Mouse (Mus musculus) embryo, embryonic 11 days (tissue): ENCODE measurements around the gene Slc25a28.

ENCODE experiments used
- DNase-seq: peaks from one replicate; pipeline ENCODE4 v3.0.0-alpha.2; 2015

The Slc25a28 gene

DNA sequence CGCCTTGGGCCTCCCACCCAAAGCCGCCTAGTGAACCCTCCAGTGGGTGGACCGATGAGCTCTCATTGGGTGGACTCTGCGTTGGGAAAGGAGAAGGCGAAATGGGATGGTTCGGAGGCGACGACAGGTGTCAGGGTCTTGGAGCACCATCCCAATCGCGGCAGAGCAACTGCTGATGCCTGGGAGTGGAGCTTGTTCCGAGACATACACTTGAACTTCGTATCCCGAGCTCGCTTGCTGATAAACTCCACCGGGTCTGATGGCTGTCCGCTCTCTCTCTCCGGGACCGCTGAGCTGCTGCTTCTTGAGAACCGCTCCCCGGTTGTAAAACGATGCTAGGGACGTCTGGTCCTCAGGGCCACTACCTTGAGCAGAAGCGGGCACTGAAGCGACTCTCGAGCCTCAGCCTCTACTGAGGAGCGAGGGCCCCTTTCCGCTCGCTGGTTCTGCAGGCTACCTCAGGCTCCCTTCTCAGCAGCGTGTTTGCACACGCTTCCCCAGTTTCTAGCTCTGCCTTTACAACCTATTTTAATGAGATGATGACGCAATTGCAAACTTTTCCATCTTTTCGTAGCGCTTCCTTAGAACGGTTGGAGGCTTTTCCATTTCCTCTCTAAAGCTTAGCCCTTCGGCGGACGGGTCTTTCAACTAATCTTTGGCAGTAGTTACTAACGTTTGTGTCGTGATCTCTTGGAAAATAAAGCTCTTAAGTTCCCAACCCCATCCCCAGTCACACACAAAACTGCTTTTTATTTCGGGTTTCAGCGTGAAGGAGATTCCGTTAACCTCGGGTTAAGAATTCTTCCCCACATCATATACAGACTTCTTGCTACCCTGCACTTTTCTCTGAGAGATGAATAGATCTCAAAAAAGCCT lies 1.1 kb upstream of the Slc25a28 start:
- DNase-seq: peak; percentile 68

DNA sequence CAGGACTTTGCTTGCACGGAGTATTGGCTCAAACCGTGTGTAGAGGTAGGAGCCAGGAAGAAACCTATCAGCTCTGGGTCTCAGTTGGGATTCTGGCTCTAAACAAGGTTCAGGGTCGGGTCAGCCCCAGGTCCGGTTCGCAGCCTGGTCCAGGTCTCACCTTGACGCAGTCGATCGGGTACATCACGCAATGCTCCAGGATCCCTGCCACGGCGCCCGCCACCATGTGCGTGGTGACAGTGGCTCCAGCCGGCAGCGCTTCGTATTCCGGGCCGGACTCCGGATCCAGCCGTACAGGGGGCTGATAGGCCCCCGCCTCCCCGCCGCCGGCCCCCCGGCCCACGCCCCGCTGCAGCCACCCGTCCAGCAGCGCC lies 378 bp downstream of the Slc25a28 start:
- DNase-seq: no peak

DNA sequence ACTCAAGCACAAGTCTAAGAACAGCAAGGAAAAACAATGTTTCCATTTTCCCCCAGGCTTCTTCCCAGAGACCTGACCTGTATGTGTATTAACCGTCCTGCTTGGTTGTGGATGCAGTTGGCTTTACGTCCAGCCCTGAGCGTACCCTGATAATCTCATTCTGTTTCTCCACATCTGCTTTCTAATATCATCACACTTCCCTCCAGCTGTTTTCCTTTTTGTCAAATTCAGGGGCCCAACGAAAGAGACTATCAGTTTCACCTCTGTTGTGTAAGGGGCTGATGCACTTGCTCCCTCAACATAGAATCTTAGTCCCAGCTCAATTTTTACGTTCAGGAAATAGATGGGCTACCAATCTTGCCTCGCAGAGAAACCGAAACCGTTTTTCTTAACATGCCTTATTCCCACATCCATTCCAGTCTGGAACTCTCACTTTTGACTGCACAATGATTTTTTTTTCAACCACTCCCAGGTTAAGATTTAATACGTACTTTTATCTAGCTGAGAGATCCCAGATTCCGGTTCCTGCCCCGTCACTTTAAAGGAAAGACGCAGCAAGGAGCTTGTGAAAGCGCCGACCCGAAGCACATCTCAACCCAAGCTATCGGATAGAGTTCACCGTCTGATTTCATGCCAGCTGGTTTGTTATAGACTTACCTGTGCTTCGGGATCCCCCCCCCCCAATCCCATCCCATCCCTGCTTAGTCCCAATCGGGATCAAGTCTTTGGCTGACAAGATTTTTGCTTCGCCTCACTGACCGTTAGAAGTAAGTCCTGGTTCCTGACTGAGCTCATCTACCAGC lies 967 bp downstream of the Slc25a28 start:
- no peak for DNase-seq

DNA sequence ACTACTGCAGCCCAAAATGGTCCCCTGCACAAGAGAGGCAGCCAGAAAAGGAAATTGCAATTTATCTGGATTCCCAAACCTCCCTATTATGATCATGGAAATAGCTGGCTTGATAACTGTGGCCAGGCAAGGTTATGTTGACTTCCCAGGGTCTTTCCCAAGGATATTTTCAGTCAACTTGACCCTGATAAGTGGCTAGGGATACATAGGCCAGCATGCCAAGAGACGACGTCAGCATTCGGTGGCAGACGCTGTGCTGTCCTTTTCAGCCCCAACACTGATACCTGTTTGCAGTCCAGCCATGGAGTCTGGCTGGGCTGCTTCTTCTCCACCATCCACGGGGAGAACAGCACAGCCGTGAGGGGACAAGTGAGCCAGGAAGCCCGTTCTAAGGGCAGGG lies 3.6 kb downstream of the Slc25a28 start:
- DNase-seq: no peak

DNA sequence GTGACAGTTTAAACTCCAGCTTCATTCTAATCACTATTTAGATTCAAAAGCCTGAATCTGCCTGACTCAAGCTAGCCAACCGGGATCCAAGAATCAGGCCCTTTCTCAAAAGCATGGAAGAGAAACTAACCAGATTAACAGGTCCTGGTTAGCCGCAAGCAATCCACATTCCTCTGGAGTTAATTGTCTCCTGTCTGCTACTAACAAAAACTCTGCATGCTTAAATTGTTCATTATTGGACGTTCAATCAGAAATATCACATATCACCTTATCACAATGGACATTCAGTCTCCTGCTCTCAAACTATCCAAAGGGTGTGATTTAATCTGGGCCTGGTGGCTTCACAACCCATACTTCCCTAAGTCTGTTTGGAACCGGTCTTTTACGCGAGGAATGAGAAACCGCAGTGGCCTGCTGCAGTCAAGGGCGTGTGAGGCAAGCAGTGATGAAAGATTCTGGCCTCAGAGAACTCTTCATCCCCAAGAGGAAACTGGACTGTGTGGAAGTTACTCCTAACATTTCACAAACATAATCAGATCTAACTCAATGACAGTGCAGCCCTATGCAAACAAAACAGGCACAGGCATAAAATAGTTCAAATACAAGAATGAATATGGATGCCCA lies 5.4 kb downstream of the Slc25a28 start:
- no peak for DNase-seq

DNA sequence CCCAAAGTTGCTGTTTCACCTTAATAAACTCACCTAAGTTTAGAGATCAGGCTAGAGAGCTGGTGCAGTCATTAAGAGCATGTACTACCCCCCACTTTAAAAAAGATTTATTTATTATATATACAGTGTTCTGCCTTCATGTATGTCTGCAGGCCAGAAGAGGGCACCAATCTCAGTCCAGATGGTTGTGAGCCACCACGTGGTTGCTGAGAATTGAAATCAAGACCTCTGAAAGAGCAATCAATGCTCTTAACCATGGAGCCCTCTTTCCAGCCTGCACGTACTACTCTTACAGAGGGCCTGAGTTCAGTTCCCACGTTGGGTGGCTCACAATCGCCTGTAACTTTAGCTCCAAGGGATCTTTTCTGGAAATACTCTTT lies 7.3 kb downstream of the Slc25a28 start:
- DNase-seq: no peak

DNA sequence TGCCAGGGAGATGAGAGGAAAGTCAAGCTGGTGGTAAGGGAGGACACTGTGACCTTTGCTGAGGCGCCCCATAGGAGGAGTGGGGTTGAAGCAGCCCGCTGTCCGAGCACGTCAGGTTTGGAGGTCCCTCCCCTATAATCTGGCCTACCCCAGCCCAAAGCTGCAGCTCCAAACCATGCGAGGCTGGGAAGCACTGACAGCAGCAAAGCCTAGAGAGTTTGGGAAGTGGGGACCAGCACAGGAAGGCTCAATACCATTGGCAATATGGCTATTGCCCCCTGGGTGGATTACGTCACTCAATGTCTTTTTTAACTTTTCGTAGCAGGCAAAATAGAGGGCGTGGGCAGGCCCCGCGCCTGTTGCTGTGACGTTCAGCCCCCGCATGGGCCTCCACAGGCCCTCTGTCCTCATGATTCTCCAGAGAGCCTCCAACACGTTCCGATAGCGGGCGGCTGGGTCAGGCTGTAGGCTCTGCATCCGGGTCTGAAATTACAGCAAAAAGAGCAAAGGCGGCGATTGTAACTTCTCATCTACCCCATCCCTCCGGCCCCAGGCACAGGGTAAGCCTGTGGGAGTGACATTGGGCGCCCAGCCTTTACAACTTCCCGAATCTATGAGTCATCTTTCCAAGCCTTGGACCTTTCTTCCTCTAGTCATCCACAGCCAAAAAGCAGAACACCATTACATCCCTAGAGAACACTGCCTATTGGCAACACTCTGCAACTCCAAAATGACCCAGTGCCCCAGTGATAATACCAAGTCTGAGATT lies 7.8 kb downstream of the Slc25a28 start:
- no peak for DNase-seq

DNA sequence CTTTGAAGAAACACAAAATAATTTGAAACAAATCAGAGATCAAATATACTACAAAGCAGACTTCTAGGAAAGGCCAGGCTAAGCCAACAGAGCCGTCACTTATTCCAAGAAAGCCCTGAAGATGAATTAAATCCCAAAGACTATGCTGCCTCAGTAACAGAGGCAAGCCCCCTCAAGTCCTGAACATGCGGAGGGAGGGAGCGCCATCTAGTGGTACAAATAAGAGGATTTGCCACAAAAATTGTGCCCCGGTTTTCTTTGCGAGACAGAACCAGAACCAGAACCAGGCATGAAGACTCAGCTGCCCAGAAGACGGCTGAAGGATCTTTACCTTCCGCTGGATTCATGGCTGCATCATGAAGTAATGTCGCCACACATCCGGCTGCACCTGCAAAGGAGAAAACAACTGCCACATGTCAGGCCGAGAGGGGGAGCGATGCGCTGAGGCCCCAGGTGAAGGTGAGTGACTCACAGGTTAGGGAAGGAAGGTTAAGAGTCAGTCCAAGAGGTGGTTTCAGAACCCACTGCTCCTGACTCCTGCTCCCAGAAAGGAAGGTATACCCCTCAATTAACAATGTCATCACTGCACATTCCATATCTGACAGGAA lies 9.1 kb downstream of the Slc25a28 start:
- peak; percentile 67 for DNase-seq

DNA sequence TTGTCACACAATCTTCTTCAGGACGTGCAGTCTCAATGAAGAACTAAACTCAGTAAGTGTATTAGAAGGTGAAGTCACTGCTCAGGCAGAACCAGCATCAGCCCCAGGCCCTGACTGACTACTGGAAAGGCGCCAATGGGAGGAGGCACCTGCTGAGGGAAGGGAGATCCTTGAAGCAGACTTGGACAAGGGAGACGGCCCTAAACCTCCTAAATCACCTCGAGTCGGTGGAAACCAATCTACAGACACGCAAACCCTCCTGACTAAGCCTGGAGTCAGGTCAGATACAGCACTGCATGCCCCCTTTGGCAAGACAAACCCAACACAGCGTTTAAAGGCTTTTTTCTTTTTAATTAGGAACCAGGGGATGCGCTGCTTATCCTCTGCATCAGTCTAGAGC lies 11.2 kb downstream of the Slc25a28 start:
- DNase-seq: no peak

DNA sequence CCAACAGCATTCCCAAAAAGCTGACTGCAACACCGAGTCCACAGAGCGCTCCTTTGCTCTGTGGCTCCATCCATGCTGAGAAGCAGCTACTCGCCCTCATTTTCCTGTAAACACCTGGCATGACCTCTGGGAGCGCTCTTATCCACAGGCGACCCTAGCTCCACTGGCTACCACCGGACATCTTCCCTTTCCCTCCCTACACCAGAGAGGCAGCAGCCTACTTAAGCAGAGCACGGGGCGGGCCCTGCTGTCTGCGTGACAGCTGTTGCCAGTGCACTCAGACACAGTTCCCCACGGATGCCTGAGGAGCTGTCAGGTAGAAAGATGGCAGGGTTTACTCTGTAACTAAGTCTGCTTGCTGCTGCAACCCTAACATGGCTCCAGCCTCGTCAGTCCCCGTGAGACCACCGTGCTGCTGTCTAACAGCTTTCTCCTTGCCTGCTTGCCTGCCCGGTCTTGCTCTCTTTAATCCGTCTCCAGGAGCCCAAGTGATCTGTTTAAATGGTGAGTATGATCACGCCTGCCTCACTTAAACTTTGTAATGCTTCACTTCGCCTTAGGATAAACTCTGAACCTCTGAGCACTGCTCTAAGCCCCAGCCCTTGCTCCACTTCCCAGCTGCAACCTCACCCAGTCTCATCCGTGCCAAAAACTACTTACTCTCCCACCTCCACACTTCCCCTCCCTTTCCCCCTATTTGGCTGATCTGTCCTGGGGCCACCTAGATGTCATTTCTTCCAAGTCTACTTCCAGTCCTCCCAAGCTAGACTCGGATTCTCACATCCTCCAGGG lies 12.3 kb downstream of the Slc25a28 start:
- peak; percentile 72 for DNase-seq

DNA sequence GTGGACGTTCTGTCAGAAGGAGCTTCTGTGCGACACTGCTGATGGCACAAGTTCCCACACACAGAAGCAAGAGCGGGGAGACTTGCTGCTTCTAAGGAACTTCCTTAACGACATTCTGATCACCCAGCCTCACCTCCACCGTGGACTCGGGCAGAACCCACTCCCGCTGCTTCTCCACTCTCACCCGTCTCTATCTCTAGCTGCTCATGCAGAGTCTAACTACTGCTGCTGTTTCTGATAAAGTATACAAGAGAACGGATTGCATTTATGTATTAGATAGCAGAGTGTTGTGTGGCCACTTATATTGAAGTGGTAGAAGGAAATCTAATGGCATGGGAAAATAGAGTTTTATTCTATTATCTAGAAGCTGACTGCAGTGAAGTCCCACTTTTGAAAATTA lies 13.9 kb downstream of the Slc25a28 start:
- no peak for DNase-seq

DNA sequence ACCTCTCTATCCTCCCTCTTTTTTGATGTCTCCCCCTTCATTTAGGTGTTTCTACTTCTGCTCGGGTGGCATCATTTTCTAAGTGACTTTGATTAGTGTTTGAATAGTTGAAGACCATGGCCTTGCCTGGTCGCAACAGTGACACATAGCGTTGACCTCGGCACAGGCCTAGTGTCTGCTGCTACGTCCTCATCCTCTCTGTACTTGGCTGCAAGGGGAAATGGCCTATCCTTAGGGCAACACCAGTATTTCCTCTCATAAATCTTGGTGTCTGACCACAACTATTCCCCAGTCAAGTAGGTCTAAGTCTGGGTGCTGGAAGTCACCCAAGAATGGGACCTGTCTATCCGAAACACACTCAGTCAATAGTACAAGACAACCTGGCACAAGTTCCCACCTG lies 15.0 kb downstream of the Slc25a28 start:
- no peak for DNase-seq

DNA sequence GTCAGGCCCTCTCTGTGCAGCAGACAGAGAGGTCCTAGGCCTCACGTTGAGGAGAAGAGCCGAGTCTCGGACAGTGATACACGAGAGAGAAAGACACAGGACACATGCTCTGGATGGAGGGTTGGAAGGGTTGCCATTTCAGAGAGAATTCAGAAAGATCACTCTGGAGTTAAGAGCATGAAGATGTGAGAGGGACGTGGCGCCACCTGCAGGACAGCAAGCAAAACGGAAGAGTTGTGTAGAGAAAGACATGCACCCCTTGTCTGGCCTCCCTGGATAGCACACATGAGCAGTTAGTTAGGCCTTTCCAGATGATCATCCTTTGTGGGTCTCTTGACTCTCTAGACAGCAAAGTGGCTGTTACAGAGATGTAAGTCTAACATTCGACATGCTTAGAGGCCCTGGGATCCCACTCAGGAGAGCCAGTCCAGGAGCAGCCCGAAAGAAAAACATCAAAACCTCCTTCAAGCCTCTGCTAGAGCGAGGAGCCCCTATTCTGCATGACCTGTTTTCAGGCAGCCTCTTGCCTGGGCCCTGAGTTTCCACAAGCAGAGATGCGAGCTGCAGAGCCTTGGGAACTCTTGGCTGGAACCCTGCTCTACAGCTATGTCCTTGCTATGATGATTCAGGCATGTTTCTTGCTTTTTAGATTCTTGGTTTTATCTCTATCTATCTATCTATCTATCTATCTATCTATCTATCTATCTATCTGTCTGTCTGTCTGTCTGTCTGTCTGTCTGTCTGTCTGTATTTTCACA lies 18.8 kb downstream of the Slc25a28 start:
- peak; percentile 79 for DNase-seq

DNA sequence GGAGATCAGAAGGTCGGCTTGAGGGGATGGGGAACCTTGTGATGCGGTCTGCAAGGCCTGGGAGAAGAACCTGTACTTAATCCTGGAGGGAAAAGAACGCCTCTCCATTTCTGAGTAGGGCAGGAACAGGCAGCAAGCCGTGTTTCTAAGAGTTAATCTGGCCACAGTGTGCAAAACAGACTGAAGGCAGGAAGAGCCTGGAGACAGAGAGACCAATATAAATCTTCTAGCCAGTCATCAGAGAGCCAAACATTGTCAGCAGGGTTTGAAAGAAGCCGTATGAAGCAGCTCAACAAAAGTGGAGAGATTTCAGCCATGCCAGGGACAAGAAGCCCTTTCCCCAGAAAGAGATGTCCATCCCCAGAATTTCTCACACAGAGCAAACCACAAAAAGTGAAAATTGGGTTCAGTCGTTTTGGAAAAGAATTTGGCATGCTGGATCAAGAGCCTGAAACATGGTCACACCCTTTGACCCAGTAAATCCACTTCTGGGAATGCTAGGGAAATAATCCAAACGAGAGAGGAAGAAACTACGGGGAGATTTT lies 23.4 kb downstream of the Slc25a28 start:
- no peak for DNase-seq

DNA sequence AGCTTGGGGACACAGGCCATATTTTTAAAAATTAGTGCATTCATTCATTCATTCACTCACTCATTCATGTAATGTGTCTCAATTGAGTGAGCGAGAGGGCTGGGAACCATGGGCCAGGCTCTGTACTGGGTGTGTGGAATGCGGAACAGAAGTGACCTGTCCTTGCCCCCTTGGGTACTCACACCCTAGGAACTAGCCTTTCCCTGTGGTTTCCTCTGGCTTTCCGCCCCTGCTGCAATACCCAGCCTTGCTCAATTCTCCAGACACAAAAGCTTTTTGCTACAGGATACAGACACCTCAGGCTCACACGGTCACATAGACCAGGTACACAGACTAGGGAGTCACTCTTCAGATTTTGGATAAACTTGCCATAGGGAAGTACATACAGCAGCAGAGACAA lies 26.3 kb downstream of the Slc25a28 start:
- no peak for DNase-seq

DNA sequence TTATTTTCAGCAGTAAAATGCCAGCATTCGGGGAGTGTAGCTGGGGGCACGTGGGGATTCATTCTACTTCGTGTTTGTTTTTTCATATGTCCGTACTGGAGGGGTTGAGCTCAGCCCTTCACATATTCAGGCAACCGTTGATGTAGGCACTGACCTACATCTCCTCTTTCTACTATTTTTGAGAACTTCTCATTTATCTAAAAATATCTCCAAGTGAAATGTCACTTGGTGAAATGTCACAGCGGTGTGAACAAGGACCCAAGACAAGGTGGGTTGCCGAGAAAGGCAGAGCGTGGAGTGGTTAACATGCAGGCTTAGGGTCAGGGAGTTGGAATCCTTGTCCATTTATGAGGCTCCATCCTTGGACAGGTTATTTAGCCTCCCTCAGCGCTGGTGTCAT lies 27.4 kb downstream of the Slc25a28 start:
- no peak for DNase-seq

DNA sequence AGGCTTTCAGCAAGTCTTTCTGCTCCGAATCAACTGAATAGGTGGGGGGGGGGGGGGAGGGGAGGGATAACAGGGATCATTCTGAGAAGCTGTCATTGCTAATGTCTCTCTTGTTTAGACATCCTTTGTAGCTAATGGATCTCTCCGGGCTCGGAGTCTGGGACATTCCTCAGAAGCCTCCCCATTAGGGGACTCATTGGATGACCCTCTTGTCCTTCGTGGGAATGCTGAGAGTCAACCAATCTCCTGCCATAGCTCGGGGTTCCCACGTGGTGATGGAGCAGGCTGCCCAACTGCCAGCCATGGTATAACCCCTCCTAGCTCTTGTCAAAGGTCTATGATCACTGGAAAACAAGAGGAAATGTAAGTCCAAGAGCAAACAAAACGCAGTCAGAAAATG lies 27.8 kb downstream of the Slc25a28 start:
- DNase-seq: no peak

DNA sequence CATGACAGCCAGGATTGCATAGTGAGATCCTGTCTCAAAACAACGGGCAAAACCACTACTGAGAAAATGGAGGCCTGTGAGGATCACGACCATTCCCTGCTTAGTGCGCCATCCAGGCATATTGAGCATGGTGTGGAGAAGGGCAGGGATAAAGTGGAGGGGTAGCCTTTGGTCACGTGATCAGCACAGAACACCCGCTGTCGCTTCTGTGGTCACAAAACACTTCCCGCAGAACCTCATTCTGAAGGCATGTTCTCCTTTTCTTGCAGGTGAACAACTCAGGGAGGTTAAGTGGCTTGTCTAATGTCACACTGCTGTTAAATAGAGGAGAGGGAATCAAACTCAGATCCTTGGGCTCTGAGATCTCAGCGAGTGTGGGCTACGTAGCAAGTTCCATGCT lies 29.2 kb downstream of the Slc25a28 start:
- no peak for DNase-seq

DNA sequence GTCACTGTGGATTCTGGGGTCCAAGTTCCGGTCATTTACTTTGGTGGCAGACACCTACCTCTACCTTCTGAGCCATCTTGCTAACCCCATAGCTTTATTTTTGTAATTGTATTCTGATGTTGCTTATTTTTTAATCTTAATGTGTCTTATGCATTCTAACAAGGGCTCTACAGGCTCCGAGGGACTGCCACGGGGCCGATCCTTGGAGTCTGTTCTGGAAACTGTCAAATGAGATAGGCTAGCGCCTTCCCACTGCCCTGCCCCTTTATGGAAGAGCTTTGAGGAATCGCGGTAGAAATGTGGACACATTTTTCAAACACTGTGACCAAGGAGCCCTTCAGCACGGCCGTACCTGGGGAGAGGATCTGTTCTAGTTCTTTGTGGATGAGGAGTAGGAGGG lies 31.8 kb downstream of the Slc25a28 start:
- DNase-seq: no peak

DNA sequence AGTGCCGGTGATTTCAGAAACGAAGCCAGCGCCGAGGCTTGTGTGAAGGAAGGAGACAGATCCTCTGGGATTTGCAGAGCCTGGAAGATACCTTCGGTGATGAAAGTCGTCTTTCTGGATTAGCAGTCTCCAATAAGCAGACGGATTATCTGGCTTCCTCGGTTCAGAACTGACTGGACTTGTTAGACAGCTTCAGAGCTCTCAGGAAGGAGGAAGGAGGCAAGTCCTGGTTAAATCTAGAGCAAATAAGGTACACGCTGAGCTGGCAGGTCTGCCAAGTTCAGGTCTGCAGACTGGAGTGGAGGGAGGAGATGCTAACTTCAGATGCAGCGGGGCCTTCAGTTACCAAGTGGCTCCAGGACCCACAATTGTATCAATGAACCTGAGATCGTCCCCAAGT lies 32.8 kb downstream of the Slc25a28 start:
- no peak for DNase-seq
